Mouse (Mus musculus): Measurements from ENCODE around the gene Eefsec. TPM values are rescaled to one million over a fixed set of nuclear protein-coding genes. Genes with fewer than 3 reads are reported as not detected.

Eefsec gene
- 10 to 100 TPM; 52.1 to 58.4 TPM for polyA plus RNA-seq (2017; shearing (Covaris generic))

GRCm38 (mm10) chr6:88446063-88447002 lies at the start of gene Eefsec:
TSS of gene Eefsec (minus strand) at chr6:88446539.

GRCm38 (mm10) chr6:88465181-88465920 lies 19.0 kb upstream of the Eefsec start, which contains the start of gene Ruvbl1:
TSS of gene Ruvbl1 (plus strand) at chr6:88465409.

DNA sequence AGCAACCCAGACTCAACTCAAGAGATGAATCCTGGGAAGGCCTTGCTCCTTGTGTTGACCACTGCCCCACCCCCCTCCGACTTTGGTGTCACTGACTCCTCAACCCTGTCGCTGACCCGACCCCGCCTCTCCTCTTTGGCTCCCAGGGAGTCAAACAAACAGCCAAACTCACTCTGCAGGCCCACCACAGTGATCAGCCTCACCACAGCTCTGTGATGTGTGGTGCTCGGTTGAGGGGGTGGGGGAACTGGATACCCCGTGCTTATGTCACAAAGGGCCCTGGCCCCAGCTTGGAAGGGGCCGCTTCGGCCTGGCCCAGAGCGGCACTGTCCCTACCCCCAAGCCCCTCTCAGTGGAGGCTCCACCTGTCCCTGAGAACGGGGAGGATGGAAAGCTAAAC lies 224.4 kb downstream of the Eefsec start, which contains the start of gene Dnajb8:
Dnajb8 (plus strand) TSS at position 301 of the 400 bp plus-strand sequence.

Other genes with a start within 250 kb of the Eefsec start
- gene Dnajb8, start 224.3 kb downstream of the Eefsec start, polyA plus RNA-seq (2017; shearing (Covaris generic)): under 1 TPM in 1 of 2 experiments, not detected in 1; 0.44 TPM
- gene Ruvbl1, start 18.9 kb upstream of the Eefsec start, polyA plus RNA-seq (2017; shearing (Covaris generic)): 10 to 100 TPM; 69.5 to 77.9 TPM
- 100 to 1,000 TPM; 221 to 229 TPM for gene Sec61a1, start 72.4 kb upstream of the Eefsec start, polyA plus RNA-seq (2017; shearing (Covaris generic))
- under 1 TPM in 1 of 2 experiments, not detected in 1; 0.04 TPM for gene Kbtbd12, start 191.4 kb upstream of the Eefsec start, polyA plus RNA-seq (2017; shearing (Covaris generic))

Data from inflammation-experienced regulatory T-cells (primary cell).